Mouse (Mus musculus) embryonic facial prominence, embryonic 11.5 days (tissue): ENCODE results near the gene Ahctf1. TPM values are rescaled to one million over a fixed set of nuclear protein-coding genes. Genes with fewer than 3 reads are reported as not detected.
A peak's percentile ranks its signal among the peaks of the same experiment; 100 is the strongest.

Experiments used
- ATAC-seq: fragments of 200-750 bp; cut with Nextera tagmentation; replicated peaks from 2 replicates; pipeline ENCODE4 v1.8.0; 2017; ENCODE audit warnings: low read depth; ENCODE audit not compliant: insufficient number of reproducible peaks, low FRiP score, low TSS enrichment
- DNase-seq: peaks from one replicate; pipeline ENCODE4 v3.0.0-alpha.2; 2015; ENCODE audit warnings: low spot score
- H3K27ac ChIP-seq: fragments of 300-500 bp; sonication (generic); replicated peaks from 2 replicates; pipeline ENCODE4 v1.5.1; 2014; ENCODE audit warnings: mild to moderate bottlenecking, low read depth, low read length, control low read depth
- H3K27me3 ChIP-seq: fragments of 300-500 bp; sonication (generic); 2 replicates; pipeline ENCODE4 v1.6.1; 2014; ENCODE audit warnings: mild to moderate bottlenecking, low read length, moderate library complexity, mixed read lengths; ENCODE audit not compliant: control insufficient read depth, insufficient read depth
- H3K36me3 ChIP-seq: fragments of 300-500 bp; sonication (generic); replicated peaks from 2 replicates; pipeline ENCODE4 v1.6.1; 2014; ENCODE audit warnings: low read depth, mild to moderate bottlenecking, low read length, moderate library complexity, mixed read lengths; ENCODE audit not compliant: control insufficient read depth, insufficient read depth
- H3K4me1 ChIP-seq: fragments of 300-500 bp; sonication (generic); 2 replicates; pipeline ENCODE4 v1.6.1; 2014; ENCODE audit warnings: low read length, mixed read lengths; ENCODE audit not compliant: control insufficient read depth, insufficient read depth
- H3K4me2 ChIP-seq: fragments of 300-500 bp; sonication (generic); 2 replicates; pipeline ENCODE4 v1.6.1; 2014; ENCODE audit warnings: low read depth, mild to moderate bottlenecking, control low read depth, low read length, moderate library complexity
- H3K4me3 ChIP-seq: fragments of 300-500 bp; sonication (generic); 2 replicates; pipeline ENCODE4 v1.5.1; 2014; ENCODE audit warnings: low read depth, low read length, control low read depth
- H3K9ac ChIP-seq: fragments of 300-500 bp; sonication (generic); replicated peaks from 2 replicates; pipeline ENCODE4 v1.6.1; 2014; ENCODE audit warnings: mild to moderate bottlenecking, control low read depth, low read length
- H3K9me3 ChIP-seq: fragments of 300-500 bp; sonication (generic); replicated peaks from 2 replicates; pipeline ENCODE4 v1.6.1; 2016; ENCODE audit warnings: mild to moderate bottlenecking, low read length, inconsistent platforms, mixed read lengths; ENCODE audit not compliant: control insufficient read depth
- WGBS: fragments of 180-500 bp; shearing (Covaris S2); extraction: QIAGEN DNeasy Blood & Tissue Kit; methylation state at CpG from one replicate; pipeline ENCODE4 v1.1.7; 2014; 5-methylcytosine and 5-hydroxymethylcytosine counted together
- polyA plus RNA-seq: library from polyadenylated mRNA; unstranded; fragments of >200 nt; fragmentation: Nextera tagmentation; extraction: Ambion mirVana; gene quantifications from 2 replicates; pipeline ENCODE4 v1.2.1, GENCODE M21; 2014

The Ahctf1 gene
- polyA plus RNA-seq, 1 experiment from 2014 or later: 38.6 TPM

GRCm38 (mm10) chr1:179756477-179756876, 47.0 kb downstream of the Ahctf1 start:
- Histone ChIP-seq H3K4me3 (no peak overlapping the region), H3K9ac (no peak overlapping the region), H3K9me3 (no peaks in the 10 kb centered on the region), H3K36me3 (peaks cover 18% of the 10 kb centered on the region), H3K27ac (no peak overlapping the region), H3K4me2 (no peak overlapping the region), H3K4me1 (no peaks in the 10 kb centered on the region), H3K27me3 (no peaks in the 10 kb centered on the region)
- DNase-seq: no peak
- ATAC-seq: no peak

DNA sequence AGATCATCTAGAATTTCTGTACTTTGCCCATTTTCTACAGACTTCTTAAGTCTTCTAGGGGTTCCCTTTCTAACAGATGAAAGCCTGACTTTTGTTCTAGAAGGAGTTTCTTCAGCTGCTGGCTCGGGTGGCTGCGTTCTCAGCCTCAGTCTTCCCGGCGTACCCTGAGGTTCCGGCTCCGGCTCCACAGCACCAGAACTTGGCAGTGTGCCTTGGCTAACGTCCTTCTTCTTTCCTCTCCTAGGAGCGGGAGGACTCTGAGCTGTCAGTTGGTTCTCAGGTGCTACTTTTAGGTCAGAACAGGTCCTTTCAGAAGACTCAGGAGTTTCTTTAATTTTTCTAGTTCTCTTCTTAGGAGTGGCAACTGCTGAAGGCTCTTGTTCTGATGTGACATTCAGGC, 50.5 kb downstream of the Ahctf1 start:
- DNase-seq: no peak
- no peak overlapping the region for H3K9ac ChIP-seq
- H3K27me3 ChIP-seq: no peaks in the 10 kb centered on the region
- H3K36me3 ChIP-seq: peaks cover 9% of the 10 kb centered on the region
- WGBS: 93% methylated on average over 8 of the region's 8 CpGs
- no peaks in the 10 kb centered on the region for H3K4me1 ChIP-seq
- no peak overlapping the region for H3K27ac ChIP-seq
- ATAC-seq: no peak
- H3K4me3 ChIP-seq: no peak overlapping the region
- no peaks in the 10 kb centered on the region for H3K9me3 ChIP-seq
- no peak overlapping the region for H3K4me2 ChIP-seq

DNA sequence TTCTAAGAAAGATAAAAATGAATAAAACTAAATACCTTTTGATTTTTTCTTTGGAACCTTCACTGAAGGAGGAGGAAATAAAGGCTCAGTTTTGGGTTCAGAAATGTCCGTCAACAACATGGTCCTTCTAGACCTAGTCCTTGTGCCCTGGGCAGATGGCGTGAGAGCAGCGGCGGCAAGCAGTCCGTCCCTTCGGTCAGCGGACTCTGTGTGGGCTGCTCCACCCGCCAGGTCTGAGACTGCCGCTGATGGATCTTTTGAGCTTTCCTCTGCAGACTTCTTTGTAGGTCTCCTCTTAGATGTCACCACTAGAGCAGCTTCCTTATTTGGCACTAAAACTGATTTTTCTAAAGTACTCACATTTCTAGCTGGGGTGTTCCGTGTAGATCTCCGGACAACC, 51.2 kb downstream of the Ahctf1 start:
- H3K27me3 ChIP-seq: no peaks in the 10 kb centered on the region
- ATAC-seq: no peak
- WGBS: 95% methylated on average over 11 of the region's 11 CpGs
- H3K36me3 ChIP-seq: peaks cover 9% of the 10 kb centered on the region
- no peak for DNase-seq
- no peaks in the 10 kb centered on the region for H3K4me1 ChIP-seq
- H3K4me2 ChIP-seq: no peak overlapping the region
- H3K9ac ChIP-seq: no peak overlapping the region
- H3K27ac ChIP-seq: no peak overlapping the region
- H3K9me3 ChIP-seq: no peaks in the 10 kb centered on the region
- H3K4me3 ChIP-seq: no peak overlapping the region

DNA sequence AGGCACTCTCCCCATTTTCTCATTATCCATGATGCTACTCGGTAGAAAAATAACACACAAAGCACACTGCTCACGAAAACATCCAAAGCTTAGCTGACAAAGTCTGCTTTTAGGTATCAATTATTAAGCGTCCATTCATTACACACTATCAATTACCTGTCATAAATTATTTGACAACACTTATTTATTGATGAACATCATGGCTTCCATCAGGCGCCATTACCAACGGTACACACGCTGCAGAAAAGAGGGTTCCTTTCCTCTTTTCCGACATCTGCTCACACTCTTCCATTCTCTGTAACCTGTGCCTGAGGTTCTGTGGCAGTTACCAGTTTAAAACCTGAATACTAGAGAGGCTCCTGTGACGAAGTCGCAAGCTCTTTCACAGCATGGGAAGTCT, 58.3 kb downstream of the Ahctf1 start, which contains the start of gene Kif28:
TSS of gene Kif28 (minus strand) at position 101 of the 400 bp plus-strand sequence.
- no peak within 1 kb of the TSS for H3K9ac ChIP-seq
- H3K27ac ChIP-seq: no peak within 1 kb of the TSS
- peaks cover 6% of the 10 kb centered on the region for H3K36me3 ChIP-seq
- H3K9me3 ChIP-seq: no peaks in the 10 kb centered on the region
- no peak within 1 kb of the TSS for H3K4me3 ChIP-seq
- H3K4me1 ChIP-seq: no peaks in the 10 kb centered on the region
- ATAC-seq (no peak), DNase-seq (no peak)
- no peaks in the 10 kb centered on the region for H3K27me3 ChIP-seq
- 92% methylated on average over 9 of the region's 9 CpGs for WGBS
- H3K4me2 ChIP-seq: no peak within 1 kb of the TSS

- no peak overlapping the region for H3K4me2 ChIP-seq
- no peak overlapping the region for H3K4me3 ChIP-seq
- peaks cover 6% of the 10 kb centered on the region for H3K36me3 ChIP-seq
- no peak overlapping the region for H3K27ac ChIP-seq
- no peaks in the 10 kb centered on the region for H3K9me3 ChIP-seq
- H3K27me3 ChIP-seq: no peaks in the 10 kb centered on the region
- DNase-seq (no peak), ATAC-seq (no peak)
- H3K4me1 ChIP-seq: no peaks in the 10 kb centered on the region
- no peak overlapping the region for H3K9ac ChIP-seq
- WGBS: 87% methylated on average over 4 of the region's 4 CpGs
Measured at GRCm38 (mm10) chr1:179743593-179744193, 59.8 kb downstream of the Ahctf1 start.

DNA sequence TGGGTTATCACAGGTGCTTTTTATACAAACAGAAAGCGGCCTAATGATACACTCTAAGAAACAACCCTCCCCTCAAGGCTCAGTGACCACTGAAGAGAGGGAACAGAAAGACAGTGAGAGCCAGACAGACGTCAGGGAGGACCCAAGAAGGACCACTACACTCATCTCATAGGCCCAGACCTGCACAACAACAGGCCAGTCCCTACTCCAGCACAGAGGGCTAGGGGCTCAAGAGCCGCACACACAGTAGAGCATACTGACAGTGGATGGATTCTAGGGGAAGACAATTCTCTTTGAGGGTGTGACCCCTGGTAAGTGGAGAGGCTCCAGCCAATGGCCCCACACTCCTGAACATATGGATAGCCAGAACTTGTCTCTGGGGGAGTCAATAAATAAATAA, 67.0 kb downstream of the Ahctf1 start:
- Histone ChIP-seq H3K9me3 (no peaks in the 10 kb centered on the region), H3K9ac (no peak overlapping the region), H3K27me3 (no peaks in the 10 kb centered on the region), H3K36me3 (no peaks in the 10 kb centered on the region), H3K27ac (no peak overlapping the region), H3K4me2 (no peak overlapping the region), H3K4me1 (no peaks in the 10 kb centered on the region), H3K4me3 (no peak overlapping the region)
- 82% methylated on average over 3 of the region's 3 CpGs for WGBS
- ATAC-seq (no peak), DNase-seq (no peak)

GRCm38 (mm10) chr1:179734500-179735474, 68.7 kb downstream of the Ahctf1 start:
- Histone ChIP-seq H3K4me2 (no peak overlapping the region), H3K4me3 (no peak overlapping the region), H3K27me3 (no peaks in the 10 kb centered on the region), H3K9ac (no peak overlapping the region), H3K9me3 (no peaks in the 10 kb centered on the region), H3K27ac (no peak overlapping the region), H3K4me1 (no peaks in the 10 kb centered on the region), H3K36me3 (no peaks in the 10 kb centered on the region)
- DNase-seq (peak; percentile 58), ATAC-seq (0 out of 2 replicates have a peak, but pooled peaks have one; percentile 48)
- 36% methylated on average over 15 of the region's 15 CpGs for WGBS

- 90% methylated on average over 3 of the region's 3 CpGs for WGBS
- no peak for DNase-seq
Measured at GRCm38 (mm10) chr1:179731391-179731790, 72.1 kb downstream of the Ahctf1 start.

More at GRCm38 (mm10) chr1:179731391-179731790, 72.1 kb downstream of the Ahctf1 start:
- H3K9me3 ChIP-seq: no peaks in the 10 kb centered on the region; the same call in 1 of the 2 replicates
- H3K4me1 ChIP-seq: no peaks in the 10 kb centered on the region
- H3K4me3 ChIP-seq: no peak overlapping the region
- H3K4me2 ChIP-seq: no peak overlapping the region
- ATAC-seq: no peak
- H3K27me3 ChIP-seq: no peaks in the 10 kb centered on the region
- H3K36me3 ChIP-seq: no peaks in the 10 kb centered on the region
- no peak overlapping the region for H3K27ac ChIP-seq
- H3K9ac ChIP-seq: no peak overlapping the region
